Mouse (Mus musculus): ENCODE data around the gene Rybp.

DNA sequence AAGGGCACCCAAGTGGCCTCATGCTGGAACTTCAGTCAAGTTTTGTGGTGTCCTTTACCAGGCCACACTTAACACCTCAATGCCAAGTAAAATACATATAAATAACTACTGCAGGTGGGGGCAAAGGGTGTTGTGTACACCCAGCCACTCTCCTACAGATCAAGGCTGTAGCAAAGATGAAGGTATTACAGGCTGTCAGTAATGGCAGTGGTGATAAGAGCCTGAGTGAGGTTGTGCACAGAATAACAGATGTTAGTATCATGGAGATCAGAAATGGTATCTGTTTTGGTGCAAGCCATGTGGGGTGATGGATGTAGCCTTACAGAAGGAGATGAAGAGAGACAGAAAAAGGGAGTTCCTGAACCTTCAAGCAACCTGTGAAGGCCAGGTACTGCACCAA lies 52.2 kb downstream of the Rybp start:
- TF ChIP-seq GATA1 (IDR thresholded peaks at IDR 0.05; ENCODE audit: low read length) (no peak), TAL1 (IDR thresholded peaks at IDR 0.05; ENCODE audit: low read length) (no peak)
